Mouse (Mus musculus) spleen, adult 2 months (tissue): Measurements from ENCODE around the gene Pde4d. TPM values are rescaled to one million over a fixed set of nuclear protein-coding genes. Genes with fewer than 3 reads are reported as not detected.

Experiments used
- DNase-seq, 2 experiments: peaks; one replicate each; pipeline versions ENCODE4 v3.0.0 to v3.0.0-alpha.2; 2012 to 2021; ENCODE audit warnings: low spot score in 2 of 2, low read depth in 1 of 2
- H3K27ac ChIP-seq: fragments of 200-500 bp; 2 replicates; pipeline ENCODE4 v1.5.1; 2012; ENCODE audit warnings: low read length, inconsistent platforms; ENCODE audit not compliant: insufficient read depth
- H3K27me3 ChIP-seq: fragments of 200-500 bp; 2 replicates; pipeline ENCODE4 v1.6.1; 2012; ENCODE audit warnings: mild to moderate bottlenecking, moderate library complexity, low read length, inconsistent platforms; ENCODE audit not compliant: control insufficient read depth, insufficient read depth
- H3K36me3 ChIP-seq: fragments of 200-500 bp; 2 replicates; pipeline ENCODE4 v1.6.1; 2012; ENCODE audit warnings: mild to moderate bottlenecking, low read length, inconsistent platforms; ENCODE audit not compliant: control insufficient read depth, insufficient read depth
- H3K4me1 ChIP-seq: fragments of 200-500 bp; 2 replicates; pipeline ENCODE4 v1.6.1; 2011; ENCODE audit warnings: inconsistent platforms; ENCODE audit not compliant: control insufficient read depth, insufficient read depth, insufficient read length
- H3K4me3 ChIP-seq: fragments of 200-500 bp; 2 replicates; pipeline ENCODE4 v1.5.1; 2011; ENCODE audit warnings: mild to moderate bottlenecking, inconsistent platforms; ENCODE audit not compliant: insufficient read depth, insufficient read length; ENCODE audit errors: extremely low read depth
- CTCF ChIP-seq: fragments of 200-500 bp; IDR thresholded peaks from 2 replicates; pipeline ENCODE4 v1.5.1; 2011; ENCODE audit warnings: mild to moderate bottlenecking, inconsistent platforms; ENCODE audit not compliant: insufficient read depth, insufficient read length, insufficient replicate concordance; ENCODE audit errors: extremely low read depth
- POLR2A ChIP-seq: fragments of 200-500 bp; IDR thresholded peaks from 2 replicates; pipeline ENCODE4 v1.6.1; 2011; ENCODE audit warnings: low read depth, low read length, inconsistent platforms
- WGBS: fragments of 180-500 bp; shearing (Covaris S2); methylation state at CpG from one replicate; pipeline ENCODE4 v1.1.7; 2018; 5-methylcytosine and 5-hydroxymethylcytosine counted together
- polyA plus RNA-seq: library from polyadenylated mRNA; depleted of rRNA; stranded (reverse); fragments of >200 nt; gene quantifications from 2 replicates; pipeline ENCODE4 v1.2.3, GENCODE M21; 2012

The Pde4d gene
- polyA plus RNA-seq, 1 experiment: 4.8 TPM

- WGBS: 86% methylated on average over 2 of the region's 2 CpGs
- H3K4me1 ChIP-seq: no peaks in the 10 kb centered on the region
- TF ChIP-seq POLR2A: no peak
- DNase-seq: no peak
- H3K27me3 ChIP-seq: no peaks in the 10 kb centered on the region; the same call in 1 of the 2 replicates
- H3K4me3 ChIP-seq: no peak overlapping the region
- H3K27ac ChIP-seq: no peak overlapping the region
- no peaks in the 10 kb centered on the region for H3K36me3 ChIP-seq
Observed at GRCm38 (mm10) chr13:109380149-109380548, 930.4 kb downstream of the Pde4d start.

GRCm38 (mm10) chr13:109388626-109389220 lies 939.0 kb downstream of the Pde4d start:
- H3K36me3 ChIP-seq: no peaks in the 10 kb centered on the region
- no peaks in the 10 kb centered on the region for H3K4me1 ChIP-seq
- H3K27me3 ChIP-seq: no peaks in the 10 kb centered on the region
- no peak overlapping the region for H3K4me3 ChIP-seq
- no peak for DNase-seq
- TF ChIP-seq CTCF: no peak
- TF ChIP-seq POLR2A: no peak
- no peak overlapping the region for H3K27ac ChIP-seq
- WGBS: 41% methylated on average over 8 of the region's 8 CpGs

- H3K27me3 ChIP-seq: no peaks in the 10 kb centered on the region
- no peak overlapping the region for H3K27ac ChIP-seq
- H3K36me3 ChIP-seq: no peaks in the 10 kb centered on the region
- DNase-seq: no peak
- TF ChIP-seq POLR2A: no peak
- no peak for TF ChIP-seq CTCF
- no peaks in the 10 kb centered on the region for H3K4me1 ChIP-seq
- WGBS: 93% methylated on average over 4 of the region's 4 CpGs
- H3K4me3 ChIP-seq: no peak overlapping the region
Observed at GRCm38 (mm10) chr13:109402396-109402795, 952.6 kb downstream of the Pde4d start.

- no peak overlapping the region for H3K27ac ChIP-seq
- H3K4me3 ChIP-seq: no peak overlapping the region
- H3K36me3 ChIP-seq: no peaks in the 10 kb centered on the region
- 90% methylated on average over 2 of the region's 2 CpGs for WGBS
- no peak for DNase-seq
- H3K27me3 ChIP-seq: no peaks in the 10 kb centered on the region
- TF ChIP-seq CTCF (no peak), POLR2A (no peak)
- H3K4me1 ChIP-seq: no peaks in the 10 kb centered on the region
Observed at GRCm38 (mm10) chr13:109402936-109403335, 953.2 kb downstream of the Pde4d start.

GRCm38 (mm10) chr13:109406341-109406740 lies 956.6 kb downstream of the Pde4d start:
- no peak overlapping the region for H3K4me3 ChIP-seq
- H3K27ac ChIP-seq: no peak overlapping the region
- no peaks in the 10 kb centered on the region for H3K27me3 ChIP-seq
- no peaks in the 10 kb centered on the region for H3K36me3 ChIP-seq
- no peaks in the 10 kb centered on the region for H3K4me1 ChIP-seq
- TF ChIP-seq POLR2A: no peak
- no peak for TF ChIP-seq CTCF
- 88% methylated on average over 8 of the region's 8 CpGs for WGBS
- DNase-seq: no peak

- Histone ChIP-seq H3K27ac (no peak overlapping the region), H3K36me3 (no peaks in the 10 kb centered on the region), H3K4me1 (no peaks in the 10 kb centered on the region), H3K27me3 (no peaks in the 10 kb centered on the region), H3K4me3 (no peak overlapping the region)
- no peak for TF ChIP-seq POLR2A
- no peak for TF ChIP-seq CTCF
- DNase-seq: no peak
- 85% methylated on average over 3 of the region's 3 CpGs for WGBS
Observed at GRCm38 (mm10) chr13:109407371-109407770, 957.6 kb downstream of the Pde4d start.

- Histone ChIP-seq H3K27me3 (no peaks in the 10 kb centered on the region), H3K27ac (no peak overlapping the region), H3K4me3 (no peak overlapping the region), H3K36me3 (no peaks in the 10 kb centered on the region), H3K4me1 (no peaks in the 10 kb centered on the region)
- DNase-seq: no peak
- 94% methylated on average over 3 of the region's 3 CpGs for WGBS
- no peak for TF ChIP-seq POLR2A
- TF ChIP-seq CTCF: no peak
Observed at GRCm38 (mm10) chr13:109420426-109420825, 970.7 kb downstream of the Pde4d start.

GRCm38 (mm10) chr13:109424906-109425305 lies 975.2 kb downstream of the Pde4d start:
- WGBS: 76% methylated on average over 2 of the region's 2 CpGs
- Histone ChIP-seq H3K4me3 (no peak overlapping the region), H3K27ac (no peak overlapping the region), H3K27me3 (no peaks in the 10 kb centered on the region), H3K36me3 (no peaks in the 10 kb centered on the region), H3K4me1 (no peaks in the 10 kb centered on the region)
- no peak for TF ChIP-seq CTCF
- no peak for TF ChIP-seq POLR2A
- DNase-seq: no peak
